Mouse (Mus musculus) c-Kit-negative CD71-positive TER-119-positive erythroid progenitor cells, embryonic 14.5 days (primary cell): ENCODE results near the gene Cdyl2.

Experiments used
- DNase-seq: peaks from one replicate; pipeline ENCODE4 v3.0.0-alpha.2; 2013; ENCODE audit warnings: low read depth, low spot score

Cdyl2 gene

DNA sequence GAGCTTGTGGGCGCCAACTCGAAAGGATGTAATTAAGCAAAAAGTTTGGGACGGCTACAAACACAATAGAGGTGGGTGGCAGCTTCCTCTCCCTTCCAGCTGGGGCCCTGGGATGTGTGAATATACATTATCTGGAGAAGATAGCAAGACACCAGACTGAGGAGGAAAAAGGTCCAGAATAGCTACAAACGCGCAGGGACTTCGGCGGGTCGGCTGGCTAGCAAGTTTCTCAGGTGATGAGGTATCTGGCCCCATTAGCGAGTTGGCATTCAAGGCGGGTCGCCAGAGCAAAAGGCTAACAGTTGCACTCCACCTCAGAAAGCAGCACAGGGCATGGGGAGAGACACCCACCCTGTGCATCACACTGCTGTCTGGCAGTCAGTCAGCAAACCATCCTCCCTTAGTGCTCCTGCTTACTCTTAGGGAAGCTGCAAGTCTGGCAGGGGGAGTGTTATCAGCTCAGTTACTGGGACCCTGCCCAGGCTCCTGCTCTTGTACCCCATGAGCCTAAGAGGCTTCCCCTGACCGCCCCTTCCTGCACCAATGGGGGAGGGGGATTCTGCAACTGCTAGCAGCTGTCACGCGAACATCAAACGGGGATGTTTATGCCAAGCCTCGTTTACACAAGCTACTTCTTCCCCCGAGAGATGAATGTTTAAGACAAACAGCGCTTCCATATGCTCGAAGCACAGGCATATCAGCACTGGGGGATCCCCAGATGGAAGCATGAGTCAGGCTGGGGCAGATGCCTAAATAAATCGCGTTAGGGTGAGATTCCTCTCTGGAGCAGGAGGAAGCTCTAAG lies 111.4 kb downstream of the Cdyl2 start:
- DNase-seq: no peak

- DNase-seq: no peak
Observed at GRCm38 (mm10) chr8:116619686-116620320, 113.0 kb downstream of the Cdyl2 start.

- no peak for DNase-seq
Observed at GRCm38 (mm10) chr8:116619221-116619620, 113.6 kb downstream of the Cdyl2 start.

DNA sequence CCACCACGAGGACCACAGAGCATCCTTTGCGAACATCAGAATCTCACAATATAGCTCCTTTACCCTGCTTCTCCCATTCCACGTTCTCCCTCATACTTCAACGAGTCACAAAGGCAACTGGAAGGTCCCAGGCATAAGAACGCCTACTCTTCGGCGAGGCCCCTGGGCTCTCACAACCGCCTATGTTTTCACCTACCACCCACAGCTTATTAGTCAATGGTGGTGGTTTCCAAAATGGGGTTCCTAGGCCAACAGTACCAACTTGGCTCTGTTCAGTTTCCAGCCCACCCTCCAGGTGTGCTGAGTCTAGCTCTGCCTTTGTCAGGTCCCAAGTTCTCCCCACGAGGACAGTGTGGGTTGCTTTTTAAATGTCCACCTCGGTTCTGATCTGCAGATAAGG lies 114.0 kb downstream of the Cdyl2 start:
- no peak for DNase-seq

DNA sequence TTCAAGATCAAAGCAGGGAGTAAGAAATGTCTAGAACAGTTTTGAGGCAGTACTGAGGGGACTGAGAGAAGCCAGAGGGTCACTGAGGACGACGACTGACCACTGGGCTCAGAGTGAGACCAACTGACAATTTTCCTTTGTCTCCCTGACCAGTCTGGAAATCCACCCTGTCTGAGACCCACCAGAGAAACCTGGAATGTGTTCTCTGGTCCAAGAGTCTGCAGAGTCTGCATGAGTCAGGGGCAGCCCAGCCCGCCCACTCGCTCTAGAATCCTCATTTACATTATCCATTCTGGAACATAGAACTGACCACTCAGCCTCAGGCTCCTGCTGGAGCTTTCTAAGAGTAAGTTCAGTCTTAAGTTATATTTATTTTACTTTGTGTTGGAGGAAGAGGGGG lies 114.9 kb downstream of the Cdyl2 start:
- DNase-seq: no peak

GRCm38 (mm10) chr8:116616369-116616768 lies 116.4 kb downstream of the Cdyl2 start:
- DNase-seq: no peak

DNA sequence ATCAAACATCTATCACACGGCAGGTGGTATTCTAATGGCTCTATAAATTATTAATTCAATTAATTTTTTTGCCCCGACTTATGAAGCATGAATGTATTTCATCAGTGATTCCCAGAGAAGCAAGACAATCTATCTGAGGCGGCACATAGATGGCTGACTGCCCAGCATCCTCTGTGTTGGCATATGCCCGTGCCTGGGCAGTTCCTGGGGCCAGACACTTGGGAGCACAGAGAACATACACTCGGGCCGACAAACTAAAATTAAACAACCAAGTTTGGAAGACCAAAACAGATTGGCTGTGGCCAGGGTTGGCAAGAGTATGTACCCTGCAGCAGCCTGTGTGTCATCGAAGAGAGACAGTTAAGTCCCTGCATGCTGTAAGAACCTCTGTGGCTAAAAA lies 117.9 kb downstream of the Cdyl2 start:
- no peak for DNase-seq

GRCm38 (mm10) chr8:116606171-116606570 lies 126.6 kb downstream of the Cdyl2 start:
- DNase-seq: no peak

DNA sequence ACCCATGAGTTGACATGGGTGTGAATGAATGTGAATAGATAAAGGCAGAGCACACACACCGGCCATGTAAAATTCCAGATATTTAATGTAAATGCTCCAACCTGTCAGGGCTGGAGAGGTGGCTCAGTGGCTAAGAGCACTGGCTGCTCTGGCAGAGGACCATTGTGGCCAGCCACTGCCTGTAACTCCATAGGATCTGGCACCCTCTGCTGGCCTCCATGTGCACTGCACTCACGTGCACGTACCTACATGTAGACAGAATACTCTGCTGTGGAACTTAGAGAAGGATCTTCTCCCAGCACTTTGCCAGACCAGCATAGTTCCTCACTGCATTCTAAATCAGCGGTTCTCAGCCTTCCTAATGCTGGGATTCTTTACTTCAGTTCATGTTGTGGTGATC lies 130.0 kb downstream of the Cdyl2 start:
- DNase-seq: no peak

DNA sequence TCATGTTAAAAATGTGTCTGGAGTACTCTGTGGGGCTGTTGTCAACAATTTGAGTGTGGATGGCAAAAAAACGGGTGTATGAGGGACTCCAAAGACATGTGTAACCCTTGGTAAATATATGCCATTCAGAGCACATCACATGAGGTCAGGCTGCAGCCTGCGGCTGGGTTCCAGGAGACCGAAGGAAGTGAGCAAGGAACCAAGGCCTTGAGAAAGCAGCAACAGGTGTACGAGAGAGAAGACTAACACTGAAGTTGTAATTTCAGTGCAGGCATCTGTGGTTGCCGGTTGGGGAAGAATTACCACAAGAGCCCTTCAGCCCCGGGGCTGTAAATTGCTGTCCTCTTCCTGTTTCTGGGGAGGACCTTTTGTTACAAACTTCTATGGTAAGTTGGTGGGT lies 133.1 kb downstream of the Cdyl2 start:
- DNase-seq: no peak

GRCm38 (mm10) chr8:116591226-116591625 lies 141.6 kb downstream of the Cdyl2 start:
- no peak for DNase-seq

- no peak for DNase-seq
Observed at GRCm38 (mm10) chr8:116590546-116590945, 142.2 kb downstream of the Cdyl2 start.

DNA sequence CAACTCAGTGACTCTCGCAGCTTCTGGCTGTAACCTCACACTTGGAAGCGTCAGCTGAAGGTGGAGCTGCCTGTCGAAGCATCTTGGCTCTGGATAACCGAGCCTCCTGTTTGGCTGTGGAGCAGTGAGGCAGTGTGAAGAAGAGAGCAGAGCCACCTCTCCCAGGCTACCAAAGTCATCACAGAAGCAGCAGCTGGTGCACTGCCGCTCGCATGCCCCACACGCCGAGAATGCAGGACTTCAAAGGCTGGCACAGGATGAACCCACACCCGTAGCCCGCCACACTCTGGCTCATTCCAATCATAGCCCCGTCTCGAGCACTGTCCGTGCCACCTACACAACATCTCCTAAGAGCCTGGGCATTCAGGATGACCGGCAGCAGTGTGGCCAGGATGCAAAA lies 142.7 kb downstream of the Cdyl2 start:
- DNase-seq: no peak

DNA sequence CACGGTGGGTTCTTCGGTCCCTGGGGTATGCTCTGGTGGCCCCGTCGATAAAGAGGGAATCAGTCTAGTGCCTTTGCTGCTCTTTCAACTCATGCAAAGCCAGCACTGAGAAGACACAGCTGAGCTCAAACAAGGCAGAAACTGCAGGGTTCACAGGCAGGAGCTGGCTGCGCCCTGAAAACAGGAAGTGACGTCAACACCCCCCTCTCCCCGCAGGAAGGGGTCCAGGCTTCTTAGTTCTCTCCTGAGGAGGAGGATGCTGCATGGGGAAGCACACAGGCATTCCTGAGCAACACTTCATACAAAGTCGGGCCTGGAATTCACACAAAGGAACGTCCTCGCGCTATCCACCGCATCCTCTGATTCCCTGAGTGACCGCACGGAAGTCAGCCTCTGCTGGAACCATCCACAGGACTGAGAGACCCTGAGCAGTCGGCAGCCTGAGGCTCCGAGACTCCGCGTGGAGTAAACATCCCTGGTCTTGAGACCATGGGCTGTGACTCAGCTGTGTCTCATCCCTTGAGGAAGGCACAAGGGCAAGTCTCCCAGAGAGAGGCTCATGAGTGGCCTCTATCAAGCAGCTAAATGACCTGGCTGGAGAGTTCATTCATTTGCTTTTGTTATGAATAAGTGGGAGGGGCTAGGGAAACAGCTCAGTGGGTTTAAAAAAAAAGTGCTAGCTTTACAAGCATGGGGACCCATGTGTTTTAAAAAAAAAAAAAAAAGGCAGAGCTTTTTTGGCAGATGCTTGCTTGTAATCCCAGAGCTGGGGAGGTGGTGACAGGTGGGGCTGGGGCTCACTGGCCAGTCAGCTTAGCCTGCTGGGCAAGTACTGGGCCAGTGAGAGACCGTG lies 144.9 kb downstream of the Cdyl2 start:
- DNase-seq: no peak

DNA sequence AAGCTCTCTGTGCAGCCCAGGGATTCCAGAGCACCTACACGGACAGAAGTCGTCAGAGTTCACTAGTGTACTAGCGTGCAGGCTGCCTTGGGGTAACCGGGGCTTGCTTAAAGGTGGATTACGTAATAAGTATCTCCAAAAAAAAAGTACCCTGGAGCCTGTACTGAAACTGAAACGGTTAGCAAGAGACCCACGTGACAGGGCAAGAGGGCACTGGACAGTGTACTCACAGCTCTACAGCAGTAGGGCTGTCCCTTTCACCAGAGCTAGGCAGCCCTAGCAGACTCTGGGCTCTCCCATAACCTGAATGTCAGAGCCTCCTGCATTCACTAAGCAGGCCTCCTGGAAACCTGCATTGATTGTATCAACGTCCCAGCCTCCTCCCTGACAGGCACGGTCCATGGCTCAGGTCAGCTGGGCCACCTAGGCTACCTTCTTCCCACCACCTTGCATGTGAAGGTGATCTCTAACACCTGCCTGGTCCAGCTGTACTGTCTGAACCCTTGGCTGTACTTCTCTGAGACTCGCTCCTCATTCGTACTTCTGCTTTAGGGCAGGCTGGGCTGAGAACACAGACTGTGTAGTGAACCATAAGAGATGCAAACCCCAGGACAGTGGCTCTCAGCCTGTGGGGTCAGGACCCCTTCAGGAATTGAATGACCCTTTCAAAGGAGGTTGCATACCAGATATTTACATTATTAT lies 151.3 kb downstream of the Cdyl2 start:
- DNase-seq: no peak

DNA sequence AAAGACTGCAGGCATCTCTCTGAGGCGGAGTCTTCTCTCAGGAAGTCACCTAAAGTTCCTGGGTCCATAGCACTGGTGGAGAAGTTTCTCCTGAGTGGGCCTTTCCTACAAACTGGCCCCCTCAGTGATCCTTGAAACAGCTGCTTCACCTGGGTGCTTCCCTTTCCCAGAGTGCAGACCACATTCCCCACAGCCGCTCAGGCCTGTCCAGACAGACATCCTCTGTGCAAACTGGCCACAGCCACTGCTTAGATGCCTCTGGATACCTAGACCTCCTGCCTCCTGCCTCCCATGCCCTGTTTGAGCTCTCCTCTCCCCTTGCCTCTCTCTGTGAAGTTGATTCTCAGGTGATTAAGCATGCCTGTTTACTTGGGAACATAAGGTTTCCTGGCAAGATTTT lies 156.1 kb downstream of the Cdyl2 start:
- DNase-seq: no peak

DNA sequence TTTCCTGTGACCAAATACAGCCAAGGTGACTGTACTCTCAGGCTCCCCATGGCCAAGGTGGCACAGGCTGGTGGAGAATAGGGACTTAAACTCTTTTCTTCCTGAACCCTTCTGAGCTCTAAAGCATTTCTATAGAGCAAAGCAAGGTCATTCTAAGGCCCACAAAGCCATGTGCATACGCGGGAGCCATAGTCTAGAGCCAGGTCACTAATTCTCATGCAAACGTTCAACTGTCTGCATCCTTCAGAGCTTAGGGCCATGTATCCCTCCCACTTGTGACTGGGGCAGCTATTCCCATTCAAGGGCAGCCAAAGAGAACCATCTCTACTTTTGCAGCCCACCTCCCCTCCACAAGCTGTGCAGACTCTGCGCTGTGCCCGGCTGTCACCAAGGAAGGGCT lies 159.7 kb downstream of the Cdyl2 start:
- no peak for DNase-seq

DNA sequence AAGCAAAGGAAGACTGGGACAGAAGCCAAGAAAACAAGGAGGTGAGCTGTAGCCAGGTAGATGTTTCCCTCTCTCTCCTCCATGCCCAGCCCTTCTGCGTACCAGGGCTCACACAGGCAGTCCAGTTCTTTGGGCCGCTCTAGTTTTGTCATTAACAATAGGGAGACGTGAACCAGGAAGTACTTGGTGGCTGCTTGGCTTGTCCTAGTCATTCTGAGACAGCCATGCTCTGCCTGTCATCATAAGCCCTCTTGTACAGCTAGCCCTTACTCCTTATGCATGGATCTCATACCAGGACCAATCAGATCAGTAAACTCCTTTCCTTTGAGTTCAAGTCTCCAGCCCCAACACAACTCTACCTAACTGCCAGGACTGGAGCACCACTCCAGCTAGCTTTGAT lies 180.0 kb downstream of the Cdyl2 start:
- DNase-seq: no peak

DNA sequence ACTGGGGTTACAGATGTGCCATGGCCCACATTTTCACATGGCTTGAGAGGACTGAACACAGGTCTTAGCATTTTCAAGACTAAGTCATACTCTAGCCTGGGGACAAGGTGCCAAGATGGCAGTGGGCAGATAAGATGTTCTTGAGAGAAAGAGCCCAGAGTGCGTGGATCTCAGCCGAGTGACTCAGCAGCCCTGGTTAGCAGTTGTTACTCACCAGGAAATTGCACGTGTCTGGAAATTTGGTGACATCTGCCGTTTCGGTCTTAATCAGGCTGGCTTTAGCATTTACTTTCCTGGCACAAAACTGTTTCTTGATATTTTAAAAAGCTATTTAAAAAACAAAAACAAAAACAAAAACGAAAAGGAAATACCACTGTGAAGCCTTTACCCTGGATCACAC lies 180.5 kb downstream of the Cdyl2 start:
- no peak for DNase-seq

DNA sequence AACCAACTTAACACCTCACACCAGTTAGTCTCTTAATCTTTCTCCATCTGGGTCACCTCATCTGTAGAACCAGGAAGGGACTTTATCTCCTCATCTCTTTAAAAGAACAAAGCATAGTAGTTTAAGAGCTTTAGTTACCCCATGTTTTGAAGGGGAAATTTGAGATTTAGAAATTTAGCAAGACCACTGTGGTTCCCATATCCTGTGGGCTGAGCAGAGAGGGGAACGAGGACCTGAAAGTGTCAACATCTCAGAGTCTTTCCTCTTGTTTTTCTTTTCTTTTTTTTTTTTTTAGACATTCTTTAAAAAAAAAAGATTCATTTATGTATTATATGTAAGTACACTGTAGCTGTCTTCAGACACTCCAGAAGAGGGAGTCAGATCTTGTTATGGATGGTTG lies 189.4 kb downstream of the Cdyl2 start:
- no peak for DNase-seq

- DNase-seq: no peak
Observed at GRCm38 (mm10) chr8:116542842-116543241, 189.9 kb downstream of the Cdyl2 start.

DNA sequence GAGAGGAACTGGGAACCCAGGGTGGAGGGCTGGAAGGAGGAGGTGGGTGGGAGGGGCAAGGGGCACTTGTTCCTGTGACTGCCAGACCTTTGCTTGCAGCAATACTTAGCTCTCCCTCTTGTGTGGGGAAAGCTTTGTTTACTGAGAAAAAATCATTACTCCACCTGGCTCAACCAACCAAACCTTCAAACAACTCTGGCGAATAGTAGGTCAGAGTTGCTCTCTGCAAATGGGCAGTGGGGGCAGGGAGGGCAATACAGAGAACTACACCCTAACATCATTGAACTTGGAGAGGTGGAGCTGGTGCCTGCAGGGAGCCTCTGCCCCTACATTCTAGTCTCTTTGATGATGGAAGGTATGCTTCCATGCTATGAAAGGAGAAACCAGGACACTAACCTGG lies 192.7 kb downstream of the Cdyl2 start:
- DNase-seq: no peak
